Mouse (Mus musculus): Measurements from ENCODE around the gene Metrn.

DNA sequence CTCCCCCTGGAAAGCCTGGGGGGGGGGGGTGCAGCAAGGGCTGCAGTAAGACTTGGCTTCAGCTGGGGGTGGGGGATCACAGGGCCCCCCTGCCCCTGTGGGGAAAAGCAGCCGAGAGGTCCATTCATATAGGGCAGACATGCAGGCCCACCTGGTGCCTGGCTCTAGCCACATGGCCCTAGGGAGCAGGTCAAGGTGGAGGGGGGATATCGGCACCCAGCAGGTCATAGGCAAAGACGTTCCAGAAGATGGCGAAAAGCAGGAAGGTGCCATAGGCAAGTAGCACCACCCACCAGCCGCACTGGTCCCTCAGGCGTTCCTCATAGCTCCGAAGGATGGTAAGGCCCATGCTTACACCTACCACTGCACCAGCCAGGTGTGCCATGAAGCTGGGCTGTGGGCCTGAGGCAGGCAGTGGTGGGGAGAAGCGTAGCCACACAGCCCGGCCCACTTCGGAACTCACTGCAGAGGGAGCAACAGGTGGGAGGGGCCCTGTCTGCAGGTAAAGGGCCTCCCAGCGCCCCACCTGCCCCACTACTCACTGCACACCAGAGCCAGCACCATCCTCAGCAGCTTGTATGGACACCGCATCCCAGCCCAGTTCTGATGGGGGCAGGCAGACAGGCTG lies 37.8 kb upstream of the Metrn start:
- TF ChIP-seq POLR2A (IDR thresholded peaks at IDR 0.05; ENCODE audit: low read depth, low read length) (0 out of 2 replicates have a peak, but pooled peaks have one; percentile 8), CTCF (IDR thresholded peaks at IDR 0.05; ENCODE audit: borderline replicate concordance, insufficient read depth, low read length) (no peak)

Data from embryonic fibroblast, embryonic 13.5 days (primary cell).